Mouse (Mus musculus): ENCODE measurements around the gene Nr0b2. TPM values are rescaled to one million over a fixed set of nuclear protein-coding genes. Genes with fewer than 3 reads are reported as not detected.

The Nr0b2 gene
- polyA plus RNA-seq (2017; shearing (Covaris generic)): 1 to 10 TPM in 1 of 2 experiments, under 1 TPM in 1; 0.23 to 2.3 TPM

DNA sequence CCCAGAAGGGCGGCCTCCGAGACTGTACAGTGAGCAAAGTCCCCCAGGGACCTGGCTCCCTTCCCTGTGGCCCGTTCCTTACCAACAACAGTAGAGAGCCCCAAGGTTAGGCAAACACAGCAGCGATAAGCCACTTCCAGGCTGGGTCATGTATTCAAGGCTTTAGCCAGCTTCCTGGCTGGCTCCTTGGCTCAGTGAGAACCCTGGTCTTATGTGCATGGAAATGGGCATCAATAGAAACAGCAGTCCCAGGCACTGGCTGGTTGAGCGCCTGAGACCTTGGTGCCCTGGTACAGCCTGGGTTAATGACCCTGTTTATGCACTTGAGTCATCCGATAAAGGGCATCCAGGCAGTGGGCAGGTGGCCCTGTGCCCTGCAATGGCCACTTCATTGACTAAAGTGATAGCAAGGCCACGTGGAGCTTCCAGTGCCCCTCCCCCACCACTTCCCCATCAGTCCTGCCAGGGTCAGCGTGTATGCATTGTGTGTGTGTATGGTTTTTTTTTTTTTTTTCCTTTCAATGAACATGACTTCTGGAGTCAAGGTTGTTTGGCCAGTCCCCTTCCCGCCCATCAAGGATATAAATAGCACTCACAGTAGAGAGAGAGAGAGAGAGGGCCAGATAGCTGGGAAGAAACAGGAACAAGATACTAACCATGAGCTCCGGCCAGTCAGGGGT lies at the start of gene Nr0b2:
TSS of gene Nr0b2 (plus strand) at position 609 of the 680 bp plus-strand sequence.

DNA sequence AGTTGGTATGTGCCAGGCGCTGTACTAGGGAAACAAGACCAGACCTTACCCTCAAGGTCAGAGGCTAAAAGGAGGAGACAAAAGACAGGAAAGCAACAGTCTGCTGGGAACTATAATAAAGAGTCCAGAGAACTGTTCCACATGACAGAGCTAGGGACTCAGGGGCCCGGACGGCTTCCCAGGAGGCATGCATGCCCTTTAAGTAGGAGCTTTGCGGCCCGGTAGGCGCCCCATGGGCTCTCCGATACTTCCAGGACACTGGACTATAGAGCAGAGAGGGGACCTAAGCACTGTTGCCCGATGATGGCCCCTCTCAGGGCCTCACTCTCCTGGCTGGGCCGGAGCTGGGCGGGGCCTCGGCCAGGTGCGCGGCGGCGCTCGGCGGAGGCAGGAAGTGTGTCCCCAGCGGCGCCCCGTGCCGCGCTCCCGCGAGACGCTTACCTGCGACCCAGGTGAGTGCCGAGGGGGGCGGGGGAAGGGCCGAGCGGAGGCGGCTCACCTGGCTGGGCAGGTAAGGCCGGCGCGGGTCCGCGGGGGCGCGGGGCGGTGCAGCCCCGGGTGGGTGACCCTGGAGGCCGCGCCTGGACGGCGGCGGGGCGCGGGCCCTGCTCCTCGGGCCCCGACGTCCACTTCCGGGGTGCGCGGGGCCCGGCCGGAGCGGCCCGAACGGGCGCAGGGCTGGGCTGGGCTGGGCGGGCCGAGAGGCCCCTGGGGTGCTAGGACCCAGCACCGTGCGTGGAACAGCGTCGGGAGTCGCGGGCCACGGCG lies 34.4 kb upstream of the Nr0b2 start, which contains the start of gene Kdf1:
TSS of gene Kdf1 (plus strand) at position 363 of the 768 bp plus-strand sequence.

DNA sequence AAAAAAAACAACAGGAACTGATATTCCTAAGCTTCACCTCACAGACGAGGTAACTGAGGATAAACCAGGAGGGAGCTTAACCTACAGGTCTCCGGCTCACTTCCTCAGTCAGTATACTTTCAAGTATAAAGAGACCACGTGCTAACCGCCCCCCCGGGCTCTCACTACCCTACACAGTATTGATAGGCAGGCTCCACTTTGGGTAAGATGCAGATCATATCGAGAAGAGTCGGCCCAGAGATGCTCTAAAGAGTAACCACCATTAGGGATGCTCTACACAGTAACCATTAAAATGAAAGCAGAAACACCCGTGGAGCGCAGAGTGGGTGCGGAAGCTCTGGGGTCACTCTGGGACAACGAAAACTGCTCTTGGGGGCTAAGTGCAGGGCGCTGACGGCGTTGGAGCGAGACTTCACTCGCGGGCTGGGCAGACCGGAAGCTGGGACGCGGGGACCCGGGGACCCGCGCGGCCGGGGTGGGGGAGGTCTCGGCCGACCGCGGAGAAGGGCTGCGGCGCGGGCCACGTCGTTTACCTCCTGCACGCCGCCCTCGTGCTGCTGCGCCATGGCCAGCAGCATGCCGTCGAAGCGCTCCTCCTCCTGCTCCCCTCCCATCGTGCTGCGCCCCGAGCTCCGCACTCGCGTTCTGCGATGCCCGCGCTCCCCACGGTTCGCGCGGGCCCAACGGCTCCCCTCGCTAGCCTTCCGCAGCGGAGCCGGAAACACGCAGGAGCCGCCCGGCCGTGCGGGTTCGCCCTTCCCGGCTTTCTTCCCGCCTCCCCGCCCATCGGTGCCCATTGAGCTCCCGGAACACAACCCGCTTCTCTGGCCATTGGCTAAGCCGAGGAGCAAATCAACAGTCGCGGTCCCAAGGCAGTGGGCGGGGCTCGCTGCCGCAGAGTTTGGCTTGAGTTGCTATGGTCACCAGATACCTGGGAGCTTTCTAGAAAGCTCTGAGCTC lies 7.6 kb upstream of the Nr0b2 start, which contains the start of gene Nudc:
TSS of gene Nudc (minus strand) at position 725 of the 960 bp plus-strand sequence.

DNA sequence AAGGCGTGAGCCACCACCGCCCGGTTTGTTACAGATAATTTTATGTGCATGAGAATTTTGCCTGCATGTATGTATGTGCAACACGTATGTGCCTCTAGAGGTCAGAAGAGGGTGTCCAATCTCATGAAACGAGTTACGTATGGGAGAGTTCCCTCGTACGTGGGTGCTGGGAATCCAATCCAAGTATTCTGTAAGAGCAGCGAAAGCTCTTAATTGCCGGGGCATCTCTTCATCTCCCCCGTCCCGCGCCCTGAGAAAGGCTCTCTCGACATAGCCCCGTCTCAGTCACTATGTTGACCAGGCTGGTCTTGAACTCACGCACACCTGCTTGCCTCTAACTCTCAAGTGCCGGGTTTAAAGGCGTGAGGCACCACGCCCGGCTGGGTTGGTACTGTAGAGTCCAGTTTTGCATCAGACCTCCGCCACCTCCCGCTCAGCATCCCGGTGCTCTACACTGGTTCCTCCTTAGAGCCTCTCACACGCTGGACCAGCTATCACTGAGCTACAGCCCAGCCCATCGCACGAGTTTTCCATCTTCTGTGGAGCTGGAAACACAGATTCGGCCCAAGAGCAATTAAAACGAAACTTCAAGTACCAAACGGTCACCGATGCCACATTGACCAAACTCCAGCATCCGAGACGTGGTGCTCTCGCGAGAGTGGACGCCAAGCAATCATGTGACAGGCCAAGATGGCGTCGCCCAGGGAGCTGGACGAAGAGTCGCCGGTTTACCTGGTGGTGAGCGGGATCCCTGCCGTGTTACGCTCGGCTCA lies 21.1 kb downstream of the Nr0b2 start, which contains the start of gene Gpatch3:
TSS of gene Gpatch3 (plus strand) at position 676 of the 773 bp plus-strand sequence.

DNA sequence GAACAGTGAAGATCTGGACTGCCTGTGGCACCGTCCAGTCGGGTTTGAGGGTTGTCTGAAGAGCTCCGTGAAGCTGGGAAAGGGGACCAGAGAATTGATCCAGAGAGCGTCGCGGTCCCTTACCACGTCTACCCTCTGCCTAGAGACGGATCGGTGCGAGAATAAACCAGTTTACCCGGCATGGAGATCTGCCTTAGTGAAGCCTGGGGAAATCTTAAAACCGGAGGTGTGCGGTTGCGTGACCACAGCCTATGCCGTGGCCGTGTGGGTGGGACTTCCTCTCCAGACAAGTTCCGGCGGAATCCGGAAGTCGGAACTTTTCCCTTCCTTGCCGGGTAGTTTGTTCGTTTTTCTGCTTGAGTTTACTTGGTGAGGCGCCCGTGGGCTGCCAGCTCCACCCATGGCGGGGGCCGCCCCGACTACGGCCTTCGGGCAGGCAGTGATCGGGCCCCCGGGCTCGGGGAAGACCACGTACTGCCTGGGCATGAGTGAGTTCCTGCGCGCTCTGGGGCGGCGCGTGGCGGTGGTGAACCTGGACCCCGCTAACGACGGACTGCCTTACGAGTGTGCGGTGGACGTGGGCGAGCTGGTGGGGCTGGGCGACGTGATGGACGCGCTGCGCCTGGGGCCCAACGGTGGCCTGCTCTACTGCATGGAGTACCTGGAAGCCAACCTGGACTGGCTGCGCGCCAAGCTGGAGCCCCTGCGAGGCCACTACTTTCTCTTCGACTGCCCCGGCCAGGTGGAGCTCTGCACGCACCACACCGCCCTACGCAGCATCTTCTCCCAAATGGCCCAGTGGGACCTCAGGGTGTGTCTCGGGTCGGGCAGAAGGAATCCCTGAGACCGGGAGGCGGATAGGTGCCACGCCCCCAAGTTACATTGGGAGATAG lies 31.1 kb downstream of the Nr0b2 start, which contains the start of gene Gpn2:
TSS of gene Gpn2 (plus strand) at position 304 of the 893 bp plus-strand sequence.

DNA sequence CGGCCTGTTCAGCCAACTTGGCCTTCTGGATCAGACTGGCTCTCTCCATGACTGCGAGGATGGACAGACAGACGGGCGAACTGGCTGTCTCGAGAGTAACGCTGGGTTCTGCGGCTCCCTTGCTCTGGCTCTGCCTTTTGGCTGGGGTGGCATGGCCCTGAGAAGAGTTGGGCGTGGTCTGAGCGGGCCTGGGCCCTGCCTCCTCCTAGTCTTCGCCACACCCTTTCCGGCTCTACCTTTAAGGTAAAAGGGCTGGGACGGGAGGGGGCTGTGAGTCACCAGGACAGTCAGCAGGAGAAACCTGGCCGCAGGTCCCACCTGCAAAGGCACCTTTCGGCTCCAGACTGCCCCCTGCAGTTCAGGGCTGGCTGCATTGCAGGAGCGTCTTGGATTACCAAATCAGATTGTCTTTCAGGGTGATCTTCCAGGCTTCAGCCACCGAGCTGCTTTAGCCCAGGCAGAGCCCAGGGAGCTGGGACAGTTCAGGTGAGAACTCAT lies 48.6 kb downstream of the Nr0b2 start, which contains the start of gene Sfn:
TSS of gene Sfn (minus strand) at position 448 of the 498 bp plus-strand sequence.

Other genes with a start within 250 kb of the Nr0b2 start
- gene Wdtc1, start 199.9 kb upstream of the Nr0b2 start, polyA plus RNA-seq (2017; shearing (Covaris generic)): 1 to 10 TPM; 4.8 to 7.6 TPM
- gene Slc9a1, start 183.7 kb upstream of the Nr0b2 start, polyA plus RNA-seq (2017; shearing (Covaris generic)): 10 to 100 TPM; 25.3 to 31.0 TPM
- gene Tent5b, start 73.2 kb upstream of the Nr0b2 start, polyA plus RNA-seq (2017; shearing (Covaris generic)): under 1 TPM in 1 of 2 experiments, not detected in 1; 0.13 TPM
- gene Trnp1, start 54.8 kb upstream of the Nr0b2 start, polyA plus RNA-seq (2017; shearing (Covaris generic)): under 1 TPM; 0.24 to 0.99 TPM
- 1 to 10 TPM in 1 of 2 experiments, under 1 TPM in 1; 0.87 to 2.0 TPM for gene Kdf1, start 34.4 kb upstream of the Nr0b2 start, polyA plus RNA-seq (2017; shearing (Covaris generic))
- 100 to 1,000 TPM; 131 to 139 TPM for gene Nudc, start 7.4 kb upstream of the Nr0b2 start, polyA plus RNA-seq (2017; shearing (Covaris generic))
- 10 to 100 TPM in 1 of 2 experiments, 1 to 10 TPM in 1; 6.5 to 15.5 TPM for gene Gpatch3, start 21.4 kb downstream of the Nr0b2 start, polyA plus RNA-seq (2017; shearing (Covaris generic))
- gene Gpn2, start 31.0 kb downstream of the Nr0b2 start, polyA plus RNA-seq (2017; shearing (Covaris generic)): 10 to 100 TPM; 12.7 to 17.2 TPM
- 10 to 100 TPM; 14.9 to 17.3 TPM for gene Sfn, start 48.8 kb downstream of the Nr0b2 start, polyA plus RNA-seq (2017; shearing (Covaris generic))
- 100 to 1,000 TPM; 218 to 257 TPM for gene Zdhhc18, start 96.8 kb downstream of the Nr0b2 start, polyA plus RNA-seq (2017; shearing (Covaris generic))
- gene Pigv, start 119.3 kb downstream of the Nr0b2 start, polyA plus RNA-seq (2017; shearing (Covaris generic)): 10 to 100 TPM; 25.6 to 26.0 TPM
- gene Arid1a, start 203.4 kb downstream of the Nr0b2 start, polyA plus RNA-seq (2017; shearing (Covaris generic)): 10 to 100 TPM; 45.5 to 47.1 TPM

Measured in inflammation-experienced regulatory T-cells (primary cell).